Comparison of ENCODE assay signal across 19 mouse cellular contexts in the genomic region with DNA sequence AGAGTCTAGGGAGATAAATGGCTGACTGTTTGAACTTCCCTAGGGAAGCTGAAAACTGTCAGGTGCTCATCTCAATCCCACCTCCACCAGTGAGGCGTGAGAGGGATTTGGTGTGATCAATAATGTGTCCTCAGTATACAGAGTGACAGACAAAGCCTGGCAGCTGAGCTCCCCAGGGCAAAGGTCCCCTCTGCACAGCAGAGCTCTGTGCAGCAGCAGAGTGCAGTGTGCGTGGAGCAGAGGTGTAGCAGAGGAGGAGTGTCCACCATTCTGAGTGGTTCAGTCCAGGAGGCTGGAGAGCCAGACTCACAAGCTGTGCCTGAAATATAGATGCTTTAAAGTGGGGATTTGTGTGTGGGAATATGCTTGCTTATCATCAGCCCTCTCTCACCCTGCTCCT.
DNase-seq lines count a peak whose midpoint lies in the region; ATAC-seq and TF ChIP-seq lines count a peak whose summit lies in the region.
"Had no signal": no experiment of that assay in that cellular context is flagged by ENCODE, and none has a peak within 500 bp of the region (broad histone marks: within the 10 kb centered on the region; RNA-seq: fewer than 3 reads in every experiment).

No protein-coding gene starts in this region.

- no peak overlapping the region for H3K9ac ChIP-seq in kidney, embryonic 16.5 days (replicated peaks; ENCODE audit: low read length)
- no peak overlapping the region for H3K9ac ChIP-seq in liver, adult 2 months (ENCODE audit: low read depth, low read length)
- H3K9ac ChIP-seq in liver, postnatal 0 days (replicated peaks) = no peak overlapping the region
- H3K9ac ChIP-seq: forebrain, embryonic 15.5 days; hindbrain, embryonic 12.5 days; limb, embryonic 13.5 days; neural tube, embryonic 12.5 days had no signal

- TF ChIP-seq EP300 in liver, postnatal 0 days (IDR thresholded peaks at IDR 0.05; ENCODE audit: low read depth) = no peak

- no peak for TF ChIP-seq CTCF in liver, adult 2 months (IDR thresholded peaks at IDR 0.05; ENCODE audit: low read depth, low read length)
- no peak for TF ChIP-seq CTCF in liver, postnatal 0 days (IDR thresholded peaks at IDR 0.05; ENCODE audit: low read depth)

- H3K4me3 ChIP-seq in kidney, embryonic 16.5 days (ENCODE audit: low read length) = no peak overlapping the region
- H3K4me3 ChIP-seq in liver, adult 2 months (ENCODE audit: insufficient read depth, low read depth, low read length) = no peak overlapping the region
- no peak overlapping the region for H3K4me3 ChIP-seq in liver, postnatal 0 days (ENCODE audit: low read depth, low read length)
- H3K4me3 ChIP-seq: erythroblast, embryonic 14.5 days; forebrain, embryonic 15.5 days; hindbrain, embryonic 12.5 days; limb, embryonic 13.5 days; neural tube, embryonic 12.5 days had no signal

- WGBS in kidney, embryonic 16.5 days = 21% methylated on average over 2 of the region's 2 CpGs
- WGBS in liver, adult 2 months = 13% methylated on average over 2 of the region's 2 CpGs
- 21% methylated on average over 2 of the region's 2 CpGs for WGBS in liver, postnatal 0 days (ENCODE audit: insufficient replicate concordance)

- H3K36me3 ChIP-seq in kidney, embryonic 16.5 days (ENCODE audit: insufficient read depth, low read length) = no peaks in the 10 kb centered on the region
- H3K36me3 ChIP-seq in liver, adult 2 months (ENCODE audit: control insufficient read depth, insufficient read depth, low read length) = no peaks in the 10 kb centered on the region
- H3K36me3 ChIP-seq in liver, postnatal 0 days (replicated peaks; ENCODE audit: insufficient read depth, low read length) = no peaks in the 10 kb centered on the region
- H3K36me3 ChIP-seq: forebrain, embryonic 15.5 days; hindbrain, embryonic 12.5 days; limb, embryonic 13.5 days; neural tube, embryonic 12.5 days had no signal

- H3K79me2 ChIP-seq in liver, adult 2 months (ENCODE audit: control insufficient read depth, insufficient read depth, low read length) = no peaks in the 10 kb centered on the region

- no peaks in the 10 kb centered on the region for H3K9me3 ChIP-seq in kidney, embryonic 16.5 days (ENCODE audit: low read length)
- no peaks in the 10 kb centered on the region for H3K9me3 ChIP-seq in liver, postnatal 0 days (ENCODE audit: low read length)
- H3K9me3 ChIP-seq: forebrain, embryonic 15.5 days; hindbrain, embryonic 12.5 days; limb, embryonic 13.5 days; neural tube, embryonic 12.5 days had no signal

- 0 out of 2 replicates have a peak, but pooled peaks cover 5% of the 10 kb centered on the region for H3K4me1 ChIP-seq in kidney, embryonic 16.5 days (ENCODE audit: insufficient read depth, low read length)
- no peaks in the 10 kb centered on the region for H3K4me1 ChIP-seq in liver, adult 2 months (ENCODE audit: control insufficient read depth, insufficient read depth, low read length)
- H3K4me1 ChIP-seq in liver, postnatal 0 days (ENCODE audit: insufficient read depth) = no peaks in the 10 kb centered on the region
- H3K4me1 ChIP-seq: forebrain, embryonic 15.5 days; hindbrain, embryonic 12.5 days; limb, embryonic 13.5 days; neural tube, embryonic 12.5 days had no signal

- peak; percentile 51; the same call in 1 of the 2 replicates for ATAC-seq in kidney, embryonic 16.5 days (ENCODE audit: low FRiP score, low TSS enrichment)
- peak; percentile 91 for ATAC-seq in liver, postnatal 0 days
- ATAC-seq: forebrain, embryonic 15.5 days had no signal

- intact Hi-C loops in heart, postnatal 36 days (cut with DNase I) = no loop called here

- no peak overlapping the region for H3K27ac ChIP-seq in kidney, embryonic 16.5 days (ENCODE audit: low read length)
- no peak overlapping the region for H3K27ac ChIP-seq in liver, adult 2 months (replicated peaks; ENCODE audit: insufficient read depth, low read depth, low read length)
- H3K27ac ChIP-seq in liver, postnatal 0 days (ENCODE audit: low read depth) = no peak overlapping the region
- H3K27ac ChIP-seq: forebrain, embryonic 15.5 days; hindbrain, embryonic 12.5 days; limb, embryonic 13.5 days; neural tube, embryonic 12.5 days had no signal

- no peak for TF ChIP-seq POLR2A in liver, adult 2 months (IDR thresholded peaks at IDR 0.05; ENCODE audit: extremely low read depth, insufficient read depth, low read length)

- no peak for DNase-seq in kidney, postnatal 10 days
- peak; percentile 72 for DNase-seq in liver, adult 2 months (ENCODE audit: extremely low read depth, low read depth, low spot score)
- peak; percentile 26 for DNase-seq in liver, postnatal 0 days
- peak; percentile 35 for DNase-seq in retina, embryonic 14.5 days (ENCODE audit: low spot score)
- DNase-seq in heart, postnatal 36 days = no peak
- DNase-seq in B cell, adult 2 months = no peak
- DNase-seq: adrenal gland, adult 8-10 months; cerebellum, adult 8-10 months; kidney, adult 18-20 months; lung, postnatal 14 days; right cerebral cortex, adult 18-20 months; spleen, adult 18-20 months; thymus, postnatal 4 days had no signal

- H3K27me3 ChIP-seq in kidney, embryonic 16.5 days (ENCODE audit: insufficient read depth, low read length) = no peaks in the 10 kb centered on the region
- H3K27me3 ChIP-seq in liver, adult 2 months (ENCODE audit: control insufficient read depth, insufficient read depth, low read length) = no peaks in the 10 kb centered on the region
- no peaks in the 10 kb centered on the region for H3K27me3 ChIP-seq in liver, postnatal 0 days (ENCODE audit: insufficient read depth, low read length)
- H3K27me3 ChIP-seq: forebrain, embryonic 15.5 days; hindbrain, embryonic 12.5 days; limb, embryonic 13.5 days; neural tube, embryonic 12.5 days had no signal

- no peak overlapping the region for H3K4me2 ChIP-seq in kidney, embryonic 16.5 days (replicated peaks; ENCODE audit: low read depth, low read length)
- no peak overlapping the region for H3K4me2 ChIP-seq in liver, postnatal 0 days (ENCODE audit: low read depth, low read length)
- H3K4me2 ChIP-seq: forebrain, embryonic 15.5 days; hindbrain, embryonic 12.5 days; limb, embryonic 13.5 days; neural tube, embryonic 12.5 days had no signal

Comparison
In these comparisons a context has a peak if more than half of its experiments do, and no peak if none do; other contexts are left out.
1. DNase-seq: peak in liver, adult 2 months (single experiment), liver, postnatal 0 days (single experiment) and retina, embryonic 14.5 days (single experiment); none in kidney, postnatal 10 days (single experiment), heart, postnatal 36 days (0 of 2) and B cell, adult 2 months (0 of 2).